Mouse (Mus musculus) thymus, postnatal 0 days (tissue): ENCODE data around the gene Ercc6. TPM values are rescaled to one million over a fixed set of nuclear protein-coding genes. Genes with fewer than 3 reads are reported as not detected.

Experiments
- polyA plus RNA-seq: library from polyadenylated mRNA; unstranded; fragments of >200 nt; fragmentation: Nextera tagmentation; extraction: Ambion mirVana; gene quantifications from 2 replicates; pipeline ENCODE4 v1.2.1, GENCODE M21; 2015

The Ercc6 gene
- polyA plus RNA-seq, 1 experiment from 2014 or later, result 15.9 TPM

Other genes with a start within 250 kb of the Ercc6 start
- 2.3 and 2.4 TPM in 2 replicates for gene Ogdhl, start 191.5 kb upstream of the Ercc6 start, polyA plus RNA-seq
- 0.33 and 0.40 TPM in 2 replicates for gene 1700024G13Rik, start 125.1 kb upstream of the Ercc6 start, polyA plus RNA-seq
- gene Slc18a3, start 48.7 kb upstream of the Ercc6 start, polyA plus RNA-seq, result 0.05 TPM in 1 of 2 replicates, not detected in the other
- 0.05 TPM in 1 of 2 replicates, not detected in the other for gene Chat, start 47.5 kb upstream of the Ercc6 start, polyA plus RNA-seq
- gene Prrxl1, start 85.9 kb downstream of the Ercc6 start, polyA plus RNA-seq, result 0.08 TPM in 1 of 2 replicates, not detected in the other
- gene 3425401B19Rik, start 171.8 kb downstream of the Ercc6 start, polyA plus RNA-seq, result 0.06 TPM in 1 of 2 replicates, not detected in the other